Mouse (Mus musculus): ENCODE results near the gene Lrrc29. TPM values are rescaled to one million over a fixed set of nuclear protein-coding genes. Genes with fewer than 3 reads are reported as not detected.

The Lrrc29 gene
- polyA plus RNA-seq, 1 experiment from 2014 or later = 3.1 TPM

DNA sequence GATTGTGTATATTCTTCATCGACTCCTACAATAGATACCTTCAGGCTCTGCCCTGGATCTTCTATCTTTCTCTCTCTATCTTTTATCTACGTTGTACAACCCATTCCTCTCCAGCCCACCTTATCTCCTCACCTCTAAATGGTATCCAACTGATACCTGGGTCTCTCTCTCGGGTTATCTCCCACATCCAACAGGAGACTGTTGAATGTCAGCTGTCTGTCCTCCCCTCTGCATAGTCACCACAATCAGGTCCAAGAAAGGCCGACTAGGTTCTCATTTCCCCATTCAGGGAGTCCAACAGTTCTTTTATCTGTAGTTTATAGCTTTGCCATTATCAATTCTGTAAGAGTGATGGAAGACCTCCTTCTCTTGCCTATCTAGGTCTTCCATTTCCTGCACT, 43.8 kb downstream of the Lrrc29 start:
- Histone ChIP-seq H3K4me3 (ENCODE audit: low read depth, low read length) (no peak overlapping the region), H3K9ac (no peak overlapping the region), H3K4me2 (no peak overlapping the region), H3K9me3 (ENCODE audit: low read depth, low read length) (no peaks in the 10 kb centered on the region), H3K27ac (ENCODE audit: low read depth) (no peak overlapping the region), H3K27me3 (ENCODE audit: insufficient read depth, low read length) (peaks cover 32% of the 10 kb centered on the region), H3K4me1 (ENCODE audit: insufficient read depth) (peaks cover 3% of the 10 kb centered on the region; the same call in 1 of the 2 replicates), H3K36me3 (ENCODE audit: insufficient read depth) (peaks cover 13% of the 10 kb centered on the region; the same call in 1 of the 2 replicates)
- WGBS = 77% methylated on average over 4 of the region's 4 CpGs
- ATAC-seq (ENCODE audit: insufficient read depth) (no peak), DNase-seq (no peak)
- no peak for TF ChIP-seq CTCF (IDR thresholded peaks at IDR 0.05; ENCODE audit: low read depth)

DNA sequence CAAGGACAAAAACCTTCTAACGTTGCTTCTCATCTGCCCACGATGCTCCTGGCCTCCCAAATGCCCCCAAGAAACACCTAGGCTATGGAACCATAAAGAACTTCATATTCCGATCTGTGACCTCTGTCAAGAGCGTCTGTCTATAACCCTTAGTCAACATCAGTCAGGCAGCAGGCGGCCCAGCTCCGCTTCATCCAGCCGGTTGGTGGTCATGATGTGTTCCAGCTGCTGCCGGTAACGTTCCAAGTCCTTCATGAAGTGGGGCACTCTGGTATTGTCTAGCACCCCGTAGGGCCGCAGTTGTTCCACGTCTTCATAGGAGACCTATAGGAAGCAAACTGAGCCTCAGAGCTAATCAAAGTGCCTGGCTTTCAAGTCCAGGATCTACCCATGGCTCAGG, 44.3 kb downstream of the Lrrc29 start:
- peak; percentile 83 for DNase-seq
- Histone ChIP-seq H3K4me2 (no peak overlapping the region), H3K4me3 (ENCODE audit: low read depth, low read length) (no peak overlapping the region), H3K9me3 (ENCODE audit: low read depth, low read length) (no peaks in the 10 kb centered on the region), H3K36me3 (ENCODE audit: insufficient read depth) (peaks cover 13% of the 10 kb centered on the region; the same call in 1 of the 2 replicates), H3K9ac (no peak overlapping the region), H3K4me1 (ENCODE audit: insufficient read depth) (peaks cover 3% of the 10 kb centered on the region; the same call in 1 of the 2 replicates), H3K27me3 (ENCODE audit: insufficient read depth, low read length) (peaks cover 36% of the 10 kb centered on the region), H3K27ac (ENCODE audit: low read depth) (no peak overlapping the region)
- peak; percentile 25; the same call in 1 of the 2 replicates for ATAC-seq (ENCODE audit: insufficient read depth)
- WGBS = 51% methylated on average over 12 of the region's 12 CpGs
- no peak for TF ChIP-seq CTCF (IDR thresholded peaks at IDR 0.05; ENCODE audit: low read depth)

DNA sequence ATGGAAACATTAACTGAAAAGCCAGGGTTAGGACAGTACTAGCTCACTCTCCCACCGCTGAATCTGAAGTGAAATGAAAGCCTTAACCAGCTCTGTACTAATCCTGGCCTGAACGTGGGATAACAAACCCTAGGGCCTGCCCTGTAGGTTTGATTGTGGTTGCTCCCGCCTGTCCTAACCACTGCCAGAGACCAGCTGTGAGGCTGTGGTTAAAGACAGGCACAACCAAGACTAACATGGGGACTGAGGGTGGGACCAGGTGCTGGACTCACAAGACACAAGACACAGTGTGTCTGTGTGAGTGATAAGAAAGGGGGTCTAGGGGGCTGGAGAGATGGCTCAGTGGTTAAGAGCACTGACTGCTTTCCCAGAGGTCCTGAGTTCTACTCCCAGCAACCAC, 45.5 kb downstream of the Lrrc29 start:
- Histone ChIP-seq H3K27ac (ENCODE audit: low read depth) (no peak overlapping the region), H3K4me3 (ENCODE audit: low read depth, low read length) (no peak overlapping the region), H3K27me3 (ENCODE audit: insufficient read depth, low read length) (peaks cover 49% of the 10 kb centered on the region), H3K4me2 (no peak overlapping the region), H3K9me3 (ENCODE audit: low read depth, low read length) (no peaks in the 10 kb centered on the region), H3K9ac (no peak overlapping the region), H3K36me3 (ENCODE audit: insufficient read depth) (peaks cover 13% of the 10 kb centered on the region; the same call in 1 of the 2 replicates), H3K4me1 (ENCODE audit: insufficient read depth) (peaks cover 3% of the 10 kb centered on the region; the same call in 1 of the 2 replicates)
- DNase-seq (no peak), ATAC-seq (ENCODE audit: insufficient read depth) (no peak)
- 72% methylated on average over 3 of the region's 3 CpGs for WGBS
- TF ChIP-seq CTCF (IDR thresholded peaks at IDR 0.05; ENCODE audit: low read depth) = no peak

DNA sequence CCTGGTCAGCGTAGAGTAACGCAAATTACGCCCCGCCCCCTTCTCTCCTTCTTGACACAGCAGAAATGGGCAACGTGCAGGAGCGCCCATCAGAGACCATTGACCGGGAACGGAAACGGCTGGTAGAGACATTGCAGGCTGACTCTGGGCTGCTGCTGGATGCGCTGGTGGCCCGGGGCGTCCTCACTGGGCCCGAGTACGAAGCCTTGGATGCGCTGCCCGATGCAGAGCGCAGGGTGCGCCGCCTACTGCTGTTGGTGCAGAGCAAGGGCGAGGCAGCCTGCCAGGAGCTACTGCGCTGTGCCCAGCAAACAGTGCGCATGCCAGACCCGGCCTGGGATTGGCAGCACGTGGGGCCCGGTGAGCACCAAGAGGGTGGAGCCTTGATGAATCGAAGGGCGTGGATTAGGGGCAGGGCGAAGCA, 47.2 kb downstream of the Lrrc29 start:
- ATAC-seq (ENCODE audit: insufficient read depth) = peak; percentile 50
- Histone ChIP-seq H3K9ac (no peak overlapping the region), H3K4me2 (peak overlapping the region; percentile 47), H3K4me1 (ENCODE audit: insufficient read depth) (peaks cover 3% of the 10 kb centered on the region; the same call in 1 of the 2 replicates), H3K4me3 (ENCODE audit: low read depth, low read length) (peak overlapping the region; percentile 23; the same call in 1 of the 2 replicates), H3K9me3 (ENCODE audit: low read depth, low read length) (no peaks in the 10 kb centered on the region), H3K27ac (ENCODE audit: low read depth) (no peak overlapping the region), H3K27me3 (ENCODE audit: insufficient read depth, low read length) (peaks cover 65% of the 10 kb centered on the region), H3K36me3 (ENCODE audit: insufficient read depth) (peaks cover 13% of the 10 kb centered on the region; the same call in 1 of the 2 replicates)
- peak; percentile 45; the same call in 1 of the 2 replicates for TF ChIP-seq CTCF (IDR thresholded peaks at IDR 0.05; ENCODE audit: low read depth)
- peak; percentile 71 for DNase-seq
- WGBS = 6% methylated on average over 28 of the region's 28 CpGs

DNA sequence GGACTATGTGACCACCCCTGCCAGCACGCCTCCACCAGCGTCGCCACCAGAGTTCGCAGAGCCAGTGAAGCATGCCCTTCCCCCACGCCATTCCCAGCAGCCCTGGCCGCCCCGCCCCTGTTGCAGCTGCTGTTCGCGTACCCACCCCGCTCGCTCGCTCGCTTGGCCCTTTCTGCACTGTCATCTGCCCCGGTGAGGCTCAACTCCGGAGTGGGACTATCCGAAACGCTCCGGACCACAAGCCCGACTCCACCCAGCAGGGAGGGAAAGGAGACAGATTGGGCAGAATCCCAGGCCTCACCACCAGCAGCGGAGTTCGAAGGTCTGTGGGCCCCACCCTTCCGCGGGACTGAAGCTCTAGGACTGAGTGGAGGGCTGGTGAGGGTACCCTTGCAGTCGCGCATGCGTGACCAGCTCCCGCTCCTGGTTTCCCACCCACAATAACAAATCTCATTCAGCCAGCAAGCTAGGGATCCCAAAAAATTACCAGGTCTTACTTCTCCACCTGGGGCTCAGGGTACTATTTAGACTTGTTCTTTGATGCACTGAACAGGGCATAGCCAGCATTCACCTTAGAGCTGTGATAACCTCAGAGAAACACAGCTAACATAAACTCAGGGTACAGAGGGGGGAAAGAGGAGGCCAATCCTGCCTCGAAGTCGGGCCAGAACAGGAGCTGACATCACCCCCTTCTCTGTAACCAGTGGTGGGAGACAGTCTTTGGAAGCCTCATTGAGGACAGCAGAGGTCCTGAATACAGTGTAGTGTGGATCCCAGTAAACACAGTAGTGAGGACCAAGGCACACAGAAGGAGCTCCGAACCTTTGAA, 49.6 kb downstream of the Lrrc29 start:
- no peak for TF ChIP-seq CTCF (IDR thresholded peaks at IDR 0.05; ENCODE audit: low read depth)
- peak overlapping the region; percentile 28; the same call in 1 of the 2 replicates for H3K9ac ChIP-seq
- no peaks in the 10 kb centered on the region for H3K9me3 ChIP-seq (ENCODE audit: low read depth, low read length)
- peaks cover 3% of the 10 kb centered on the region; the same call in 1 of the 2 replicates for H3K4me1 ChIP-seq (ENCODE audit: insufficient read depth)
- peaks cover 5% of the 10 kb centered on the region; the same call in 1 of the 2 replicates for H3K36me3 ChIP-seq (ENCODE audit: insufficient read depth)
- ATAC-seq (ENCODE audit: insufficient read depth) (peak; percentile 54), DNase-seq (peak; percentile 66)
- WGBS = 3% methylated on average over 30 of the region's 30 CpGs
- H3K4me2 ChIP-seq = peak overlapping the region; percentile 77
- peaks cover 80% of the 10 kb centered on the region for H3K27me3 ChIP-seq (ENCODE audit: insufficient read depth, low read length)
- no peak overlapping the region for H3K27ac ChIP-seq (ENCODE audit: low read depth)
- H3K4me3 ChIP-seq (ENCODE audit: low read depth, low read length) = peak overlapping the region; percentile 39

DNA sequence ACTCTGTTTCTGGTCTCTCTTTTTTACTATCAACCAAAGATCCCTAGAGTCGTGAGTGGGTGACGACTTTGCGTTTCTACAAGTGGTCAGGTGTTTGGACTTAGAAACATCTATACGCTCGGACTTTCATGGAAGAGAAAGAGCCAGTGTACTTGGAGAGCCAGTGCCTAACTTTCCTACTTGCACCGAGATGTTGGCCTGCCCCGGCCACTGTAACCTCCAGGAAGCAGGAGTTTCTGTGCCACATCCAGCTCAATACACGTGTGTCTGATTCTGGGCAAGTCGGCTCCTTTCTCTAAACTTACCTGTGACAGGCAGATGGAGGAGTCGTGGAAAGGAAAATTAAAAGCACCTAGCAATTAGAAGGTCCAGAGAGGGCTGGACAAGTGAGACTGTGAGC, 50.2 kb downstream of the Lrrc29 start, which contains the start of gene Nol3:
Gene Nol3 (plus strand): TSS at position 301 of the 400 bp plus-strand sequence.
- no peak for ATAC-seq (ENCODE audit: insufficient read depth)
- Histone ChIP-seq H3K9me3 (ENCODE audit: low read depth, low read length) (no peaks in the 10 kb centered on the region), H3K4me1 (ENCODE audit: insufficient read depth) (peaks cover 4% of the 10 kb centered on the region), H3K27ac (ENCODE audit: low read depth) (no peak within 1 kb of the TSS), H3K9ac (peak within 1 kb of the TSS; percentile 28; the same call in 1 of the 2 replicates), H3K4me2 (peak within 1 kb of the TSS; percentile 77), H3K4me3 (ENCODE audit: low read depth, low read length) (peak within 1 kb of the TSS; percentile 39), H3K27me3 (ENCODE audit: insufficient read depth, low read length) (peaks cover 86% of the 10 kb centered on the region), H3K36me3 (ENCODE audit: insufficient read depth) (0 out of 2 replicates have a peak, but pooled peaks cover 2% of the 10 kb centered on the region)
- no peak for TF ChIP-seq CTCF (IDR thresholded peaks at IDR 0.05; ENCODE audit: low read depth)
- no peak for DNase-seq
- 6% methylated on average over 10 of the region's 10 CpGs for WGBS

DNA sequence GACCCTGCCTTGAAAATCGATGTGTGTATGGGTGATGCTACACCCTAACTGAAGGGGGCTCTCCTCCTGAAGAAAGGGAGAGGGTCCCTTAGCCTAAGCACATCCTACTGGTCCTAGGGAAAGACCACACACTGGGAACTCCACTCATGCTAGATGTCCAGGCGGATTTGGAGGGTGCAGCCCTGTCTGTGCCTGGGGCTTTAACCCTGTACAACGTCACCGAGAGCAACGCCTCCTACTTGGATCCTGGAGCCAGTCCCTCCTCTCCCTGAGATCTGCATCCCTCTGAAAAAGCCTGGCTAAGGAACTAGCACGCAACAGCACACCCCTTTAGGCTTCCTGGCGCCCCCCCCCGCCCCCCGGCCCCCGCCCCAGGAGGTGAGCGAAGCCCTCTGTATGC, 50.7 kb downstream of the Lrrc29 start:
- 12% methylated on average over 11 of the region's 11 CpGs for WGBS
- peak overlapping the region; percentile 77; the same call in 1 of the 2 replicates for H3K4me2 ChIP-seq
- no peak overlapping the region for H3K4me3 ChIP-seq (ENCODE audit: low read depth, low read length)
- H3K9ac ChIP-seq = no peak overlapping the region
- peaks cover 8% of the 10 kb centered on the region for H3K4me1 ChIP-seq (ENCODE audit: insufficient read depth)
- H3K36me3 ChIP-seq (ENCODE audit: insufficient read depth) = 0 out of 2 replicates have a peak, but pooled peaks cover 2% of the 10 kb centered on the region
- DNase-seq (no peak), ATAC-seq (ENCODE audit: insufficient read depth) (no peak)
- H3K27ac ChIP-seq (ENCODE audit: low read depth) = no peak overlapping the region
- no peaks in the 10 kb centered on the region for H3K9me3 ChIP-seq (ENCODE audit: low read depth, low read length)
- TF ChIP-seq CTCF (IDR thresholded peaks at IDR 0.05; ENCODE audit: low read depth) = no peak
- H3K27me3 ChIP-seq (ENCODE audit: insufficient read depth, low read length) = peaks cover 90% of the 10 kb centered on the region

All from lung, embryonic 14.5 days (tissue).